Mouse (Mus musculus) erythroblast, embryonic 14.5 days (primary cell): ENCODE data around the gene Cd274.

Source experiments
- GATA1 ChIP-seq: IDR thresholded peaks from 2 replicates; pipeline ENCODE4 v1.6.1; 2012; ENCODE audit warnings: low read length, inconsistent platforms, mixed read lengths
- TAL1 ChIP-seq: IDR thresholded peaks from 3 replicates; pipeline ENCODE4 v1.6.1; 2012; ENCODE audit warnings: low read length, inconsistent platforms, mixed read lengths

DNA sequence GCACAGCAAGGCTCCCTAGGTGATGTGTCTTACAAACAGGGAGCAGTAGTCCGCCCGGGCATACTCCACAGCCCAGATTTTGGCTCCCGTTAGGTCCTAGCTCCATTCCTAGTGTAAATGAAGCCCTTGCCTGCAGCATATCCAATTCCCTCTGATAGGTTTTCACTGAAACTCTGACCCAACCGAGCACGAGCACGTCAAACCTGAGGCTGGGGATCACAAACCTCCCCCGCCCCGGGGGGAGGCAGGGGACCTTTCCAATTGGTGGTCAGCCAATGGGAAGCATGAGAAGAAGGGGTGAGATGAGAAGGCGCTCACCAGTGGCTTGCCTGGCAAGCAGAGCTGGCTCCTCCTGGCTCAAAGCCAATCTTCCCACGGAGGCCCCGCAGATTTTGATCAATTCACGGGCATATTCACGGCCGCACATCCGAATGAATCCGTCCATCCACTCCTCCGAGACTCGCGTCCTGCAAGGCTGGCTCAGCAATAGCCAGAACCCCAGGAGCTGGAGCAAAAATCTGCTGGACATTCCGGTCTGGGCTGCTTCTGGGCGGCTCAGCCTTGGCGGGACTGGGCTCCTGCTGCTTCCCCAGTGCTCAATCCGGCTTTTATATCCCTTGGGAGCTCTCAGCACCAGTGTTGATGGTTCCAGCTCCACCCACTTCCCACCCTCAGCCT lies 33.0 kb upstream of the Cd274 start, which contains the start of gene Rln1:
- TF ChIP-seq GATA1 (no peak), TAL1 (no peak)
